Mouse (Mus musculus) neural tube, embryonic 11.5 days (tissue): Measurements from ENCODE around the gene Plekha7. TPM values are rescaled to one million over a fixed set of nuclear protein-coding genes. Genes with fewer than 3 reads are reported as not detected.
A peak's percentile ranks its signal among the peaks of the same experiment; 100 is the strongest.

Experiments
- ATAC-seq: fragments of 200-750 bp; cut with Nextera tagmentation; 2 replicates; pipeline ENCODE4 v1.8.0; 2017; ENCODE audit warnings: moderate number of reproducible peaks, mild to moderate bottlenecking, moderate TSS enrichment, moderate library complexity; ENCODE audit not compliant: insufficient read depth, low FRiP score, low TSS enrichment
- DNase-seq: peaks from one replicate; pipeline ENCODE4 v3.0.0-alpha.2; 2015; ENCODE audit warnings: low spot score
- H3K27ac ChIP-seq: fragments of 300-500 bp; sonication (generic); 2 replicates; pipeline ENCODE4 v1.5.1; 2014; ENCODE audit warnings: low read depth, mild to moderate bottlenecking, low read length
- H3K27me3 ChIP-seq: fragments of 300-500 bp; sonication (generic); 2 replicates; pipeline ENCODE4 v1.6.1; 2014; ENCODE audit warnings: mild to moderate bottlenecking, low read length, mixed read lengths; ENCODE audit not compliant: control insufficient read depth, insufficient read depth
- H3K36me3 ChIP-seq: fragments of 300-500 bp; sonication (generic); 2 replicates; pipeline ENCODE4 v1.6.1; 2014; ENCODE audit warnings: mild to moderate bottlenecking, low read length, moderate library complexity, mixed read lengths; ENCODE audit not compliant: control insufficient read depth, insufficient read depth
- H3K4me1 ChIP-seq: fragments of 300-500 bp; sonication (generic); 2 replicates; pipeline ENCODE4 v1.6.1; 2014; ENCODE audit warnings: low read length, mixed read lengths; ENCODE audit not compliant: control insufficient read depth, insufficient read depth
- H3K4me2 ChIP-seq: fragments of 300-500 bp; sonication (generic); 2 replicates; pipeline ENCODE4 v1.6.1; 2014; ENCODE audit warnings: low read depth, mild to moderate bottlenecking, moderate library complexity
- H3K4me3 ChIP-seq: fragments of 300-500 bp; sonication (generic); 2 replicates; pipeline ENCODE4 v1.5.1; 2014; ENCODE audit warnings: low read depth, low read length
- H3K9ac ChIP-seq: fragments of 300-500 bp; sonication (generic); 2 replicates; pipeline ENCODE4 v1.6.1; 2014; ENCODE audit warnings: mild to moderate bottlenecking, low read length
- H3K9me3 ChIP-seq: fragments of 300-500 bp; sonication (generic); 2 replicates; pipeline ENCODE4 v1.6.1; 2016; ENCODE audit warnings: low read length; ENCODE audit not compliant: control insufficient read depth
- WGBS: fragments of 180-500 bp; shearing (Covaris S2); extraction: QIAGEN DNeasy Blood & Tissue Kit; methylation state at CpG from one replicate; pipeline ENCODE4 v1.1.7; 2014; 5-methylcytosine and 5-hydroxymethylcytosine counted together
- polyA plus RNA-seq: library from polyadenylated mRNA; unstranded; fragments of >200 nt; fragmentation: Nextera tagmentation; extraction: Ambion mirVana; gene quantifications from 2 replicates; pipeline ENCODE4 v1.2.1, GENCODE M21; 2014

Plekha7 gene
- polyA plus RNA-seq, 1 experiment from 2014 or later = 7.3 TPM

GRCm38 (mm10) chr7:116161544-116161943 is 146.6 kb downstream of the Plekha7 start:
- Histone ChIP-seq H3K27me3 (no peaks in the 10 kb centered on the region), H3K27ac (no peak overlapping the region), H3K4me2 (no peak overlapping the region), H3K36me3 (no peaks in the 10 kb centered on the region), H3K4me1 (no peaks in the 10 kb centered on the region), H3K9me3 (no peaks in the 10 kb centered on the region), H3K4me3 (no peak overlapping the region), H3K9ac (no peak overlapping the region)
- peak; percentile 54 for DNase-seq
- ATAC-seq = no peak
- 25% methylated on average over 5 of the region's 5 CpGs for WGBS

- Histone ChIP-seq H3K4me3 (no peak overlapping the region), H3K27ac (no peak overlapping the region), H3K36me3 (peaks cover 2% of the 10 kb centered on the region; the same call in 1 of the 2 replicates), H3K4me2 (no peak overlapping the region), H3K9ac (no peak overlapping the region), H3K9me3 (no peaks in the 10 kb centered on the region), H3K27me3 (no peaks in the 10 kb centered on the region), H3K4me1 (no peaks in the 10 kb centered on the region)
- ATAC-seq (no peak), DNase-seq (no peak)
- 68% methylated on average over 14 of the region's 14 CpGs for WGBS
Observed at GRCm38 (mm10) chr7:116156894-116157143, 151.4 kb downstream of the Plekha7 start.

GRCm38 (mm10) chr7:116156072-116156893 is 151.9 kb downstream of the Plekha7 start:
- H3K9ac ChIP-seq = no peak overlapping the region; the same call in 1 of the 2 replicates
- ATAC-seq (no peak), DNase-seq (no peak)
- no peak overlapping the region for H3K27ac ChIP-seq
- WGBS = 72% methylated on average over 17 of the region's 17 CpGs
- peaks cover 2% of the 10 kb centered on the region; the same call in 1 of the 2 replicates for H3K36me3 ChIP-seq
- H3K27me3 ChIP-seq = no peaks in the 10 kb centered on the region
- no peaks in the 10 kb centered on the region for H3K9me3 ChIP-seq
- H3K4me2 ChIP-seq = no peak overlapping the region
- no peaks in the 10 kb centered on the region for H3K4me1 ChIP-seq
- no peak overlapping the region for H3K4me3 ChIP-seq

- no peaks in the 10 kb centered on the region for H3K27me3 ChIP-seq
- ATAC-seq = no peak
- WGBS = 68% methylated on average over 2 of the region's 2 CpGs
- H3K9ac ChIP-seq = no peak overlapping the region
- DNase-seq = no peak
- H3K36me3 ChIP-seq = peaks cover 2% of the 10 kb centered on the region; the same call in 1 of the 2 replicates
- no peaks in the 10 kb centered on the region for H3K9me3 ChIP-seq
- H3K27ac ChIP-seq = no peak overlapping the region
- H3K4me1 ChIP-seq = no peaks in the 10 kb centered on the region
- H3K4me2 ChIP-seq = no peak overlapping the region
- no peak overlapping the region for H3K4me3 ChIP-seq
Observed at GRCm38 (mm10) chr7:116153781-116154368, 154.3 kb downstream of the Plekha7 start.

GRCm38 (mm10) chr7:116149568-116149967 is 158.6 kb downstream of the Plekha7 start:
- no peaks in the 10 kb centered on the region for H3K4me1 ChIP-seq
- no peak for DNase-seq
- no peak overlapping the region for H3K27ac ChIP-seq
- no peak overlapping the region for H3K4me2 ChIP-seq
- H3K36me3 ChIP-seq = peaks cover 2% of the 10 kb centered on the region; the same call in 1 of the 2 replicates
- WGBS = 83% methylated on average over 4 of the region's 4 CpGs
- no peak overlapping the region for H3K9ac ChIP-seq
- no peak overlapping the region for H3K4me3 ChIP-seq
- no peak for ATAC-seq
- H3K9me3 ChIP-seq = no peaks in the 10 kb centered on the region
- no peaks in the 10 kb centered on the region for H3K27me3 ChIP-seq

GRCm38 (mm10) chr7:116147114-116147513 is 161.1 kb downstream of the Plekha7 start:
- H3K27me3 ChIP-seq = no peaks in the 10 kb centered on the region
- no peak overlapping the region for H3K27ac ChIP-seq
- no peaks in the 10 kb centered on the region for H3K36me3 ChIP-seq
- no peaks in the 10 kb centered on the region for H3K9me3 ChIP-seq
- DNase-seq = no peak
- no peak overlapping the region for H3K9ac ChIP-seq
- no peak overlapping the region for H3K4me3 ChIP-seq
- no peak for ATAC-seq
- no peak overlapping the region for H3K4me2 ChIP-seq
- 96% methylated on average over 2 of the region's 2 CpGs for WGBS
- H3K4me1 ChIP-seq = no peaks in the 10 kb centered on the region

- Histone ChIP-seq H3K9ac (no peak overlapping the region), H3K36me3 (no peaks in the 10 kb centered on the region), H3K4me1 (no peaks in the 10 kb centered on the region), H3K4me2 (no peak overlapping the region), H3K4me3 (no peak overlapping the region), H3K9me3 (no peaks in the 10 kb centered on the region), H3K27me3 (no peaks in the 10 kb centered on the region), H3K27ac (no peak overlapping the region)
- no peak for DNase-seq
- WGBS = 96% methylated on average over 6 of the region's 6 CpGs
- ATAC-seq = no peak
Observed at GRCm38 (mm10) chr7:116145030-116145429, 163.1 kb downstream of the Plekha7 start.

- no peak overlapping the region for H3K4me2 ChIP-seq
- no peaks in the 10 kb centered on the region for H3K36me3 ChIP-seq
- WGBS = 79% methylated on average over 3 of the region's 3 CpGs
- H3K4me1 ChIP-seq = no peaks in the 10 kb centered on the region
- H3K27me3 ChIP-seq = no peaks in the 10 kb centered on the region
- no peak overlapping the region for H3K27ac ChIP-seq
- no peak for ATAC-seq
- no peak overlapping the region for H3K9ac ChIP-seq
- no peaks in the 10 kb centered on the region for H3K9me3 ChIP-seq
- no peak for DNase-seq
- H3K4me3 ChIP-seq = no peak overlapping the region
Observed at GRCm38 (mm10) chr7:116137671-116138070, 170.5 kb downstream of the Plekha7 start.

- H3K4me1 ChIP-seq = no peaks in the 10 kb centered on the region
- H3K4me3 ChIP-seq = no peak overlapping the region
- no peaks in the 10 kb centered on the region for H3K36me3 ChIP-seq
- no peaks in the 10 kb centered on the region for H3K27me3 ChIP-seq
- no peak for DNase-seq
- no peaks in the 10 kb centered on the region for H3K9me3 ChIP-seq
- no peak overlapping the region for H3K27ac ChIP-seq
- H3K4me2 ChIP-seq = no peak overlapping the region
- no peak for ATAC-seq
- 77% methylated on average over 12 of the region's 12 CpGs for WGBS
- H3K9ac ChIP-seq = no peak overlapping the region
Observed at GRCm38 (mm10) chr7:116137149-116137548, 171.0 kb downstream of the Plekha7 start.
